Mouse (Mus musculus) heart, embryonic 11.5 days (tissue): ENCODE measurements around the gene Olfr1247. TPM values are rescaled to one million over a fixed set of nuclear protein-coding genes. Genes with fewer than 3 reads are reported as not detected.
"Not testable (repeated sequence)": the region's sequence is repeated elsewhere in the genome, so short reads cannot be mapped to it uniquely, and the experiment has no call there.

Experiments
- ATAC-seq: fragments of 200-750 bp; cut with Nextera tagmentation; replicated peaks from 2 replicates; pipeline ENCODE4 v1.8.0; 2017; ENCODE audit warnings: moderate library complexity; ENCODE audit not compliant: insufficient number of reproducible peaks, low FRiP score, low TSS enrichment
- H3K27ac ChIP-seq: fragments of 300-500 bp; sonication (generic); 2 replicates; pipeline ENCODE4 v1.5.1; 2014; ENCODE audit warnings: mild to moderate bottlenecking, low read depth, low read length
- H3K27me3 ChIP-seq: fragments of 300-500 bp; sonication (generic); 2 replicates; pipeline ENCODE4 v1.6.1; 2014; ENCODE audit warnings: mild to moderate bottlenecking, low read length, mixed read lengths; ENCODE audit not compliant: control insufficient read depth, insufficient read depth
- H3K36me3 ChIP-seq: fragments of 300-500 bp; sonication (generic); 2 replicates; pipeline ENCODE4 v1.6.1; 2014; ENCODE audit warnings: mild to moderate bottlenecking, low read length, moderate library complexity, mixed read lengths; ENCODE audit not compliant: control insufficient read depth, insufficient read depth
- H3K4me1 ChIP-seq: fragments of 300-500 bp; sonication (generic); 2 replicates; pipeline ENCODE4 v1.6.1; 2014; ENCODE audit warnings: low read length; ENCODE audit not compliant: control insufficient read depth, insufficient read depth
- H3K4me2 ChIP-seq: fragments of 300-500 bp; sonication (generic); 2 replicates; pipeline ENCODE4 v1.6.1; 2014; ENCODE audit warnings: mild to moderate bottlenecking, moderate library complexity
- H3K4me3 ChIP-seq: fragments of 300-500 bp; sonication (generic); 2 replicates; pipeline ENCODE4 v1.5.1; 2014; ENCODE audit warnings: low read depth, low read length
- H3K9ac ChIP-seq: fragments of 300-500 bp; sonication (generic); 2 replicates; pipeline ENCODE4 v1.6.1; 2014; ENCODE audit warnings: mild to moderate bottlenecking, low read depth, low read length, moderate library complexity
- H3K9me3 ChIP-seq: fragments of 300-500 bp; sonication (generic); replicated peaks from 2 replicates; pipeline ENCODE4 v1.6.1; 2016; ENCODE audit warnings: low read length; ENCODE audit not compliant: control insufficient read depth
- WGBS: fragments of 180-500 bp; shearing (Covaris S2); extraction: QIAGEN DNeasy Blood & Tissue Kit; methylation state at CpG from one replicate; pipeline ENCODE4 v1.1.7; 2014; ENCODE audit not compliant: insufficient replicate concordance; 5-methylcytosine and 5-hydroxymethylcytosine counted together
- polyA plus RNA-seq: library from polyadenylated mRNA; unstranded; fragments of >200 nt; fragmentation: Nextera tagmentation; extraction: Ambion mirVana; gene quantifications from 2 replicates; pipeline ENCODE4 v1.2.1, GENCODE M21; 2014

Gene Olfr1247
- polyA plus RNA-seq: not detected in 2 replicates

DNA sequence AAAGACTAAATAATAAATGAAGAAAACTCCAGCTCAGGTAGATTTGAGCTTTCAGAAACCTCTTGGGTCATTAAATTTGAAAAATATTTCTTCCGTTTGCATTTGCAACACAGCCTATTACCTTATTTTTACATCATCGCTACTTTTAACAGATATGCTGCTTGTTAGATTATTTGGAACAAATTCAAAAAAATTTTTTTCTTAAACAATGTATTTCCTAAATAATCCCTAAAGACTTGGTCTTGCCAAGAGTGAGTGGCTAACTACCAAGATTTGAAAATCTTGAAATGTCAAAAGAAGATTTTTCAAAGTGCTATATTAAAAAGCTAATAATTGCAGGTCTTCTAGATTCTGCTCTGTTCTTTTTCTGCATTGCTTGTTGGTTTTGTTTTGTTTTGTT lies at the start of gene Olfr1247:
Gene Olfr1247, minus strand, starts transcription at position 101 of the 400 bp plus-strand sequence.
- no peaks in the 10 kb centered on the region for H3K4me1 ChIP-seq
- no peak within 1 kb of the TSS for H3K4me3 ChIP-seq
- 86% methylated on average over 2 of the region's 2 CpGs for WGBS
- no peak within 1 kb of the TSS for H3K27ac ChIP-seq
- H3K9me3 ChIP-seq: no peaks in the 10 kb centered on the region
- no peak within 1 kb of the TSS for H3K4me2 ChIP-seq
- ATAC-seq: no peak
- no peaks in the 10 kb centered on the region for H3K36me3 ChIP-seq
- H3K27me3 ChIP-seq: no peaks in the 10 kb centered on the region
- no peak within 1 kb of the TSS for H3K9ac ChIP-seq

DNA sequence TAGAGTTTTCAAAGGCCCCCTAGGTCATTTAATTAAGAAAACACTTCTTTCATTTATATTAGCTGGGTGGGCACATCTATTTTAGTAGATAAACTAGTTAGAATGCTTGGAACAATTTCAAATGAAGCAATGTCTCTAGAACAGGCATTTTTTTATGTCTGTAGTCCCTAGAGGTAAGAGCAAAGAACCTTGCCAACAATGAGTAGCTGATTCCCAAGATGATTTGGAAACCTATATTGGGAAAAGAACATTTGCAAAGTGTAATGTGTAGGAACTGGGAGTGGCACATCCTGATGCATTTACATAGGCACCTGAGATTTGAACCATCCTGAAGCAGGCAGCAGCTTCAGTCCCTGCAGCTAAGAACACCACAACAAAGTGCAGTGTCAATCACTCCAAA lies 47.4 kb upstream of the Olfr1247 start, which contains the start of gene Olfr1250:
Gene Olfr1250, minus strand, starts transcription at position 101 of the 400 bp plus-strand sequence.
- no peak for ATAC-seq

DNA sequence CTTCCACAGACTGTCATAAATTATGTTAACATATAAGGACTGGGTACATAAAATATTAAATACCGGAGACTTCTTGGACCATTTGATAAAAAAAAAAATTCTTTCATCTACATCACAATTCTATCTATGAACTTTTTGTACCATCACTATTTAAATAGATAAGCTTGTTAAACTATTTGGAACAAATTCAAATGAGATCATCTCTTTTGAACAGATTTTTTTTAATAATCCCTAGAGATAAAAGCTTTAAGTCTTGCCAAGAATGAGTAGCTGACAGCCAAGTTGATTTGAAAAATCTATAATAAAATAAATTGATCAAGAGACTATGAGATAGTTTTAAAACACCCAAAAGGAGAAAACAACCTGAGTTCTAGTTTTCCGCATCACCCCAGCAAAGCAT lies 21.0 kb upstream of the Olfr1247 start, which contains the start of gene Olfr1249:
Gene Olfr1249, minus strand, starts transcription at position 101 of the 400 bp plus-strand sequence.
- H3K9ac ChIP-seq: no peak within 1 kb of the TSS
- H3K4me3 ChIP-seq: no peak within 1 kb of the TSS
- no peaks in the 10 kb centered on the region for H3K27me3 ChIP-seq
- H3K4me2 ChIP-seq: no peak within 1 kb of the TSS
- no peaks in the 10 kb centered on the region for H3K9me3 ChIP-seq
- H3K27ac ChIP-seq: no peak within 1 kb of the TSS
- H3K4me1 ChIP-seq: no peaks in the 10 kb centered on the region
- 89% methylated on average over 2 of the region's 2 CpGs for WGBS
- H3K36me3 ChIP-seq: no peaks in the 10 kb centered on the region
- ATAC-seq: no peak

More for the DNA sequence above, 47.4 kb upstream of the Olfr1247 start, which contains the start of gene Olfr1250:
- no peak within 1 kb of the TSS for H3K4me2 ChIP-seq
- no peaks in the 10 kb centered on the region for H3K9me3 ChIP-seq
- no peak within 1 kb of the TSS for H3K4me3 ChIP-seq
- no peaks in the 10 kb centered on the region for H3K36me3 ChIP-seq
- H3K27ac ChIP-seq: no peak within 1 kb of the TSS
- no peaks in the 10 kb centered on the region for H3K27me3 ChIP-seq
- no peak within 1 kb of the TSS for H3K9ac ChIP-seq
- H3K4me1 ChIP-seq: no peaks in the 10 kb centered on the region

DNA sequence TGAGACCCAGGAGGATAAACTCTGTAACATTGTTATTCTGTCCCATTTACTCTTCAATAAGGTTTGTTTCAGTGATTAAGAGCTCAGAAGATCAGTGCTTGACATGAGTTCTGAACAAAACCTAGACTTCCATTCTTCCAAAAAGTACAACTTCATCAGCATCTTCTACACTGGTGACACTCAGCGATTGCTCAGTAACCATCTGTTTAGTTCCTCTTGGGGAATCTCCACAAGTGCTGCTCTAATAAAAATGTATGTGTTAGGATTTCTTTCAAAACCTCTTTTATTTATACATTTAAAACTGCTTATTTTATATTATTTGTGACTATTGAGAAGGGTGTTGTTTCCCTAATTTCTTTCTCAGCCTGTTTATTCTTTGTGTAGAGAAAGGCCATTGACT lies 4.2 kb upstream of the Olfr1247 start, which contains the start of gene Olfr1248:
Gene Olfr1248, minus strand, starts transcription at position 101 of the 400 bp plus-strand sequence.
- H3K4me3 ChIP-seq, H3K36me3 ChIP-seq, H3K9me3 ChIP-seq, ATAC-seq, H3K4me1 ChIP-seq, H3K9ac ChIP-seq, H3K27ac ChIP-seq, H3K4me2 ChIP-seq, H3K27me3 ChIP-seq: not testable (repeated sequence)
- whole genome bisulfite sequencing: 86% methylated on average over 1 of the region's 1 CpGs

DNA sequence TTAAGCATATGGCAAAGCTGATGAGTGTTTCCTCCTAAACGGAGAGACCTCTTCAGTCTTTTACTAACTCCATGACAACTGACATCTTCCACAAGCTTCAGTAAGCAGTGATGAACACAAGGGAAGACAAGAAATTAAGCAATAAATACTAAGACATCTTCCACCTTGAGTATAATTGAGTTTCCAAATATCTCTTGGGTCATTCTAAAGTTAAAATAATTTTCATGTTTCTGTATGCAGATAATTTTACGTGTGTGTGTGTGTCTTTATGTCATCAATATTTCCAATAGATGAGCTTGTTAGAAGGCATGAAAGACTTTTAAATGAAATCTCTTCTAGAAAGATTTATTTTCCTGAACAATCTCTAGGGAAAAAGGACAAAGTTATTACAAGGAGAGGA lies 20.9 kb downstream of the Olfr1247 start, which contains the start of gene Olfr1246:
Gene Olfr1246, minus strand, starts transcription at position 101 of the 400 bp plus-strand sequence.
- no peak within 1 kb of the TSS for H3K27ac ChIP-seq
- no peak within 1 kb of the TSS for H3K9ac ChIP-seq
- no peak within 1 kb of the TSS for H3K4me3 ChIP-seq
- H3K4me1 ChIP-seq: no peaks in the 10 kb centered on the region
- no peak within 1 kb of the TSS for H3K4me2 ChIP-seq
- no peaks in the 10 kb centered on the region for H3K27me3 ChIP-seq
- 66% methylated on average over 2 of the region's 2 CpGs for WGBS
- H3K9me3 ChIP-seq: no peaks in the 10 kb centered on the region
- H3K36me3 ChIP-seq: no peaks in the 10 kb centered on the region
- no peak for ATAC-seq

DNA sequence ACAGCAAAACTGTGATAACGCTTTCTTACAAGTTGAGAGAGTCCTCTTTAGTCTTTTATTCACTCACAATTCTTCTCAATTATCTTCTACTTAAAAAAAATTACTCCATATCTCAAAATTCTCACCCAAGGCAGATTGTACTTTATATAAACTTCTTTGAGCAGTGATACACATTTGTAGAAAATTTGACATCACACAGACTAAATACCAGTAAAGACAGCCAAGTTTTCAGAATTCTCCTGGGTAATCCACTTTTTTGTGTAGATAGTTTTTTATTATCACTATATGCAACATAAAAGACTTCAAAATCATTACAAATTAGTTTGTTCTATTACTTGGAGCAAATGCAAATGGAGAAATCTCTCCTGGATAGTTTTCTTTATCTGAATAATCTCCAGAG lies 35.6 kb downstream of the Olfr1247 start, which contains the start of gene Olfr1245:
Gene Olfr1245, minus strand, starts transcription at position 101 of the 400 bp plus-strand sequence.
- Histone ChIP-seq H3K27me3 (no peaks in the 10 kb centered on the region), H3K9me3 (no peaks in the 10 kb centered on the region), H3K27ac (no peak within 1 kb of the TSS), H3K4me1 (no peaks in the 10 kb centered on the region), H3K4me3 (no peak within 1 kb of the TSS), H3K36me3 (no peaks in the 10 kb centered on the region), H3K4me2 (no peak within 1 kb of the TSS), H3K9ac (no peak within 1 kb of the TSS)
- WGBS: 75% methylated on average over 1 of the region's 1 CpGs
- ATAC-seq: no peak

DNA sequence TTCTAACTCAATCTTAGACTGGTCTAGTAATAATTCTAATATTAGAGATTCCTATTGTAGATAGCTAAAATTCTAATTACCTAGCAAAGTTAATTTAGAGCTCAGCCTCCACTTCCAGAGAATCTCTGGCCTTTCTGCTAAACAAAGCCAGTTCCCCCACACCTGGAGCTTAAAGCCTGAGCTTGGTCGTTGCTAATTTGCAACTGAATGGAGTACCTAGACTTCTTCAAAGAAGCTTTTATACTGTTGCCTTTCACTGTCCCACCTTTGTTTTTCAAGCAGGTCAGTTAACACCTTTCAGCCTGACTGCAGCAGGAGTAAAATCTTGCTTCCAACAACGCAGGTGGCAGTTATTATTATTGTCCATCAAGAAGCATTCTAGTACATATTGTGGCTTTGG lies 51.2 kb downstream of the Olfr1247 start:
- H3K4me2 ChIP-seq, H3K27me3 ChIP-seq, H3K36me3 ChIP-seq, H3K27ac ChIP-seq, ATAC-seq, H3K4me1 ChIP-seq, H3K9me3 ChIP-seq, H3K9ac ChIP-seq, H3K4me3 ChIP-seq: not testable (repeated sequence)
- WGBS: 63% methylated on average over 2 of the region's 2 CpGs

Other genes starting within 250 kb of the Olfr1247 start
- not detected in 2 replicates for gene Olfr1234, start 249.3 kb downstream of the Olfr1247 start, polyA plus RNA-seq
- gene Olfr1238, start 204.5 kb downstream of the Olfr1247 start, polyA plus RNA-seq: not detected in 2 replicates
- gene Olfr1239, start 193.7 kb downstream of the Olfr1247 start, polyA plus RNA-seq: not detected in 2 replicates
- gene Olfr1240, start 171.1 kb downstream of the Olfr1247 start, polyA plus RNA-seq: not detected in 2 replicates
- gene Olfr1241, start 127.0 kb downstream of the Olfr1247 start, polyA plus RNA-seq: not detected in 2 replicates
- gene Olfr1242, start 115.8 kb downstream of the Olfr1247 start, polyA plus RNA-seq: not detected in 2 replicates
- not detected in 2 replicates for gene Olfr1243, start 82.6 kb downstream of the Olfr1247 start, polyA plus RNA-seq
- not detected in 2 replicates for gene Olfr1245, start 35.7 kb downstream of the Olfr1247 start, polyA plus RNA-seq
- gene Olfr1246, start 21.0 kb downstream of the Olfr1247 start, polyA plus RNA-seq: not detected in 2 replicates
- not detected in 2 replicates for gene Olfr1248, start 4.1 kb upstream of the Olfr1247 start, polyA plus RNA-seq
- gene Olfr1249, start 20.9 kb upstream of the Olfr1247 start, polyA plus RNA-seq: not detected in 2 replicates
- gene Olfr1250, start 47.3 kb upstream of the Olfr1247 start, polyA plus RNA-seq: not detected in 2 replicates
- not detected in 2 replicates for gene Olfr1251, start 57.8 kb upstream of the Olfr1247 start, polyA plus RNA-seq
- not detected in 2 replicates for gene Olfr1252, start 110.9 kb upstream of the Olfr1247 start, polyA plus RNA-seq
- not detected in 2 replicates for gene Olfr1253, start 143.0 kb upstream of the Olfr1247 start, polyA plus RNA-seq
- not detected in 2 replicates for gene Olfr1254, start 179.5 kb upstream of the Olfr1247 start, polyA plus RNA-seq
- not detected in 2 replicates for gene Olfr1255, start 197.9 kb upstream of the Olfr1247 start, polyA plus RNA-seq
- not detected in 2 replicates for gene Olfr1256, start 227.4 kb upstream of the Olfr1247 start, polyA plus RNA-seq
- not detected in 2 replicates for gene Olfr48, start 234.1 kb upstream of the Olfr1247 start, polyA plus RNA-seq